Mouse (Mus musculus): ENCODE measurements at regions not wholly inside any gene's neighbourhood (a gene's known extent, or its start where the extent isn't known, plus 50 kb on each side); places are given as distances from the start of the nearest gene placed in this dataset.

GRCm38 (mm10) chr19:32885481-32886131 lies 128.3 kb downstream of the Pten start:
- TF ChIP-seq CTCF (IDR thresholded peaks at IDR 0.05; ENCODE audit: extremely low read depth, insufficient read length, insufficient replicate concordance, low read depth, low read length) (no peak), POLR2A (IDR thresholded peaks at IDR 0.05; ENCODE audit: low read depth, low read length) (no peak)
